Mouse (Mus musculus) kidney, adult 9 months (tissue): ENCODE measurements around the gene App.

Source experiments
- DNase-seq: peaks from one replicate; pipeline ENCODE4 v3.0.0; 2022

App gene

DNA sequence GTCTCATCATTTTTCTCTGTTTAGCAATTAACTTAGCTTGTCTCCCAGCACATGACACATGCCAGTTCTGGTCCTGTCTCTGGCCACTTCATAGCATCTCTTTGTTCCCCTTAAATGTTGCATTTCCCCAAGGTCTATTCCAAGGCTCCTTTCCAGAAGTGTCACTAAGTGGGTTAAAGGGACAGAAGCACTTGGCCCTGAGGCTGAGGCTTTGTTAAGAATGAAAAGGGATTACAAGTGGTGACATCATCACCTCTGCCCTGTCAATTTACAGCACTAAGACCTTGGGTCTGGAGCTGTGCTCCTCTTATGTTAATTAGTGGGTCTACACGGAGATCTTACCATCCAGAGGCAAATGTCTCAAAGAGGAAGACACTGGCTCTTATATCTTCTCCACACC, 56.0 kb downstream of the App start:
- DNase-seq: no peak

DNA sequence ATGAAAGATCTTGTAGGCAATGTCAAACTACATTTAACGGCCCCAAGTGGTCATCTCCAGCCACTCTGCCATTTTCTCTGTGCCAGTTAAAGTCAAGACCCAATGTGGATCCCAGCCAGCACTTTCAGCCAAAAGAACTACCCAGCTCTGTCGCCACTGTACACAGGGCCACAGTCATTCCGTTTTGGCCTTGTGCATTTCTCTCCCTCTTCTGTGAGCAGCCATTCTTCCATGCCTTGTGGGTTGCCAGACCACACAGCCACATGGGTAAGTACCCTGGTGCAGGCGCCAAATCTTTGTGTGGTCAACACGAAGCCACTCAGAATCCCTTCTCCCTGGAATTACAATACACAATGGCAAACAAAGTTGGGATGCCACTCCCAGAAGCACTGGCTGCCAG, 57.7 kb downstream of the App start:
- no peak for DNase-seq

DNA sequence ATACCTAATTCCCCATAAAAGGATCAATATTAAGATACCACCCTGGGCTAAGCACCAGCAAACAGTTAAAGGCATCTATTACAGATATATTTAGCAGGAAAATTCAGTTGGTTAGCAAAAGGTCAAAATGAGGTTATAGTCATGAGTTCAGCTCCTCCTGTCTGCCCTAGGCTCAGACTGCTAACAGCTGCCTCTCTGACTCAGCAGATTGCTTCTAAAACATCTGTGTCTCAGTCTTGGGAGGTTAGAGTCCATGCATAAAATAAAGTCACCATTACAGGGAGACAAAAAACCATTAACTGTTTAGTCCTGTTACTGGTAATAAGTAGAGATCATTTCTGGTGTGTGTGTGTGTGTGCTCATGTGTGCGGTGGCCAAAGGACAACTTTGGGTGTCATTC, 58.8 kb downstream of the App start:
- DNase-seq: no peak

DNA sequence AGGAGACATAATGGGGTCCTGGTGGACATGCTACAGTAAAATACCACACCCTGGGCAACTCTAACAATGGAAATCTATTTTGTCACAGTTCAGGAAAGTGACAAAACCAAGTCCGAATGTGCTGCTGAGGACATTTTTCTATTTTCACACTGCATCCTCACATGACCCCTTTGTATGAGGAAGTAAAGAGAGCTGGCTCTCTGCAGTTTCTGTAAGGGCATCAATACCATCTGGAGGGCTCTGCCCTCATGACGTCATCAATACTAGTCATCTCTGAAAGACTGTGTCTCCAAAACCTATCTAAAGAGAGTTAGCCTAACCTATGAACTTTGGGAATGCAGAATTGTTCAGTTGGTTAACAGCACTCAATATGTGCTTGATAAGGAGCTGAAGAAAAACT, 59.6 kb downstream of the App start:
- no peak for DNase-seq

DNA sequence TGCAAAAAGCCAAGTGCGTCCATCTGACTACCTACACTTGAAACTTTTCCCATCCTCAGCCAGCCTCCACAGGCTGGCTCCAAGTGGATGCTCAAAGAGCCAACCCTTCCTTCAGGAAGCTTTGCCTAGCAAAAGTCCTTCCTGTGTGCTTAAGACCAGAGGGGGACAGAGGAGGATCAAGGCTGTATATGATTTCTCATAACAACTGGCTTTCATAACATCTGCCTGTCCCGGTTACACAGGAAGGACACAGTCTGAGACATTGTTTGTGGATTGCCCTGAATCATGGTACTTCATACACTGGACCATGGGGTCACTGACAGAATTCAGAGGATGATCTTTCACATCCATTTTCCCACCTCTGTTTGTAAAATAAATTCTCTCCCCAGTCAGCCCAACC, 61.3 kb downstream of the App start:
- DNase-seq: no peak

DNA sequence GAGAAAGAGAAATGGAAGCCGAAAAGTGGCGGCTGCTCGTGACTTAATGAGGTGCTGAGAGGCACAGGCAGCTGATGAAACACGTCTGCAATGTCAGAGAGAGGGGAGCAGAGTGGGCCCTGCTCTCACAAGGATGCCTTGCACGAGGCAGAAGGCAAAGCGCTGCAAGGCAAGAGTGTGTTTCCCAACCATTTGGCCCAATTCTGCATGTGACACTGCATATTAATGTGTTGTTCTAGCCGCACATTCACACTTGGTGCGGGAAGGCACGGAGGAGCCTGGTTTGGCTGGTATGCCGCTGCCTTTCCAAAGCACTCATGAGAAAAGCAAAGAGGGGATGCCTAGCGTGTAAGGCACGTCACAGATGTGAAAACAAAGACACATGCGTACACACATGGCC, 63.1 kb downstream of the App start:
- DNase-seq: no peak

DNA sequence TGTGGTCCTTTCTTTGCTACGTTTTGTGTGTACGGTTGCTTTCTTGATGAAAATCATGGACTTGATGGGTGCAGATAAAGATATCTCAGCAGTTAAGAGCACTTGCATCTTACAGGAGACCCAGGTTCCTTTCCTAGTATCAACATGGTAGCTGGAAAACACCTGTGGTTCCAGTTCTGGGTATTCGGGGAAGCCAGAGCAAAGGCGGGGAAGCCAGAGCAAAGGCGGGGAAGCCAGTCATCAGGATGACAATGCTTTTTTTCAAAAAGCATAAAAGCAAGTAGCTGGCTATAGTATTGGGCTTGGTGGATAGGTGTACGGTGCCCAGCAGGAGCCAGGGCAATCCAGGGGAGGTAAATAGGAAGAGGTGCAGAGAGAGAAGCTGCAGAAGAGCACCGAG, 65.1 kb downstream of the App start:
- DNase-seq: no peak

DNA sequence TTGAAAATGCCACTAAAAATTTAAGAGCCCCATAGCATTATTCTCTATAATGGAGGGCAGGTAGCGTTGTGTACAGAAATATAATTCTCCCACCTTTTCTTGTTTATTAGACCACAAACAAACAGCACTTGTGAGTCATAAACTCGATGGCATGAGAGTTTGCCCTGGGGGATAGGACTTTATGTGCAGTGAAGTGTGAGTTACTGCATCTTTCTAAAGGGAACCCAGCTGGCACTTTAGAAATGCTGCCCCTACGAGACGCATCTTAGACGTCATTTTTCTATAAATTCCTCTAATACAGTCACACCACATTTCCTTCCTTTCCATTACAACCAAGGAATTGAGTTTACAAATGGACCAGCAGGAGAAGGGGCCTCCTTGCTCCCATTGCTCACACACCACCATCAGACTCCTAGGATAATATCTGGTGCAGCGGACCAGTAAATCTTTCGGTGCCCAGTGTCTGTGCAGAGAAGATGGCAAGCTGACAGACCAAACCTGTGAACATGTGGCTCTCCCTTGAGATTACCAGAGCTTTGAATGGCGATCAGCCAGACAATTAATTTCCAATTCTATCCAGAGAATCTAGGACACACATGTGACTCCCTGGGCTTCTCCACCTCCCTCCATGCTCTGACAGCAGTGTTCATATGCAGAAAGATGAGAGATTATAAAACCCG, 66.8 kb downstream of the App start:
- DNase-seq: no peak

DNA sequence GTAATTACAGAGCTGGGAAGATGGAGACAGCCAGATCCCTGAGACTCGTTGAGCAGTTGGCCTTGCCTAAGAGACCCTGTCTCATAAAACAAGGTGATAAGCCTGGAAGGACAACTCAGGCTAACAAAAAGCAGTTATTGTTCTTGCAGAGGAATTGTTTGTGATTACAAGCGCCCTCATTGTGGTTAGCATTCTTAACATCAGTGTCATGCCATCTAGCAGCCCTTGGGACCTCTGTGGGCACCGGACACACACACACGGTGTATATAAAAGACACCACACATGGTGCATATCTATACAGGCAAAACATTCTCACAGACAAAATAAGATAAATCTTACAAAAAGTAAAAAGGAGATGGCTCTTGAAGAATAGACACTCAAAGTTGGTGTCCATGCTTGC, 68.0 kb downstream of the App start:
- DNase-seq: no peak

DNA sequence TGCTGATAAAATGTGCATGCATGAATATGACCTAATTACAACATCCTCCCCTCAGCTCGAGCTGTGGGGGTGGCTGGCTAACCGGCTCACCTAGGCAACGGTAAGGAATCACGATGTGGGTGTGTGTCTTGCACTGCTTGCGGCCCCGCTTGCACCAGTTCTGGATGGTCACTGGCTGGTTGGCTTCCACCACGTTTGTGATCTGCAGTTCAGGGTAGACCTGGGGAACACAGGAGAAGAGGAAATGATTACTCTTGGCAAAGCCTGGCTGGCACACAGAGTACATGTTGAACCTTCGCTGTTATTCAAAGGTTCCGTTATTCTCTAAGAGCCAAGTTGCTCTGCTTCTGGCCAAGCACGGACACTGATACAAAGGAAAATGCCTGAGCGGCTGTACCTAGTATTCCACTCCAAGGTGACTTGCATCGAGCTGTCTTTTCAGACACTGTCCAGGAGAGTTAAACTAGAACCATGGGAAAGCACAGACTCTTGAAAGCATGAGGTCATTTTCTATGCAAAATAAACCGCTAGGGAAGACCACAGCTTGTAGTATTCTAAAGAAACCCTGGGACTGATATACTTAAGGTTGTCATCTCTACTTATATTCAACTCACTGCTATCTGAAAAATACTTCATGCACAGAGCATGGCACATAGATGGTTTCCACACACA, 70.3 kb downstream of the App start:
- DNase-seq: no peak

DNA sequence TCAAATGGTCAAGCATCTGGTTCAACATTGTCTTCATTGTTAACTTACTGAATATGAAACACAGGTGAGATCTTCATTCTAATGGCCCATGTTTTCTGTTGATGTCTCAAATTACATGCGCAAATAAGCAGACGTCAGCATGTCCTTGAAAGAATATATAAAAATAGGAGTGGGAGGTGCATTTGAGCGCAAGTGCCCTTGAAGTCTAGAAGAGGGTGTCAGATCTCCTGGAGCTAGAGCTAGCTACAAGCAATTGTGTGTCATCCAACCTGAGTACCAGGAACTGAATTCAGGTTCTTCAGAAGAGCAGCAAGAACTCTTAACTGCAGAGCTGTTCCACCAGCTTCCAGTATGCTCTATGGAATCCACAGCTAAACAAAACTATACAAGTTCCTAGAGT, 72.0 kb downstream of the App start:
- DNase-seq: no peak

DNA sequence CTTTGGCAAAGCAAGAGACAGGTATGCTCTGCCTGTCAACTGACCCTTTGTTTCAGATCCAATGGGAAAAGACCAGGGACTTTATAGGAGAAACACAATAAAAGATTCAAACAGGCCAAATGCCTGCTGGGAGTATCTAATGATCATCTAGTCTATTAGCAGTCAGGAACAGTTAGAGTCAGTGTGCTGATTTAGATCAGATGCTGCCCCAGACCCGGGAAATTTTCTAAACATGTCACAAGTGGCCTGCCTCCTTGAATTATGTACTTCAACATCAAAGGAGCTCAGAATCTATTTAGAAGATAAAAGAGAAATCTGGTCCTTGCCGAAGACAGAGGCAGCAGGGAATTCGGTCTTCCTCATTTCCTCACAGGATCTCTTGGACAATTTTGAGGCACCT, 72.8 kb downstream of the App start:
- DNase-seq: no peak

DNA sequence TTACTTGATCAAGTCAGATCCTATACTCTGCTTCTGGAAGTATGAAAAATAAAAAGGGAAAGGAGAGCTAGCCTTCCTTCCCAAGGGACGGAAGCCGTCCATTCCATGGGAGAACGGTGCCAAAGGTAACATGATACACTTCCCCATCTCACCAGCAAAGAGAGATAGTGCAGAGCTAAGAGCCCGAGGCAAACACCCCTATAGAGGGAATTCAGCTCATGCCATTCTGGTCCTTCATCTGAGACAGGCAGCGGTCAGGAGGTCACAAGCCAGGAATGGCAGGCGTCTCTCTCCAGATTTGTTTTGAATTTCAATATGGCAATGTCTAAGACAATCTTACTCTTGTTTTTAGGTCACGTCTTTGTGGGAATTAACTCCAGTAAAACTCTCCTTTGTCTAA, 74.1 kb downstream of the App start:
- DNase-seq: no peak

DNA sequence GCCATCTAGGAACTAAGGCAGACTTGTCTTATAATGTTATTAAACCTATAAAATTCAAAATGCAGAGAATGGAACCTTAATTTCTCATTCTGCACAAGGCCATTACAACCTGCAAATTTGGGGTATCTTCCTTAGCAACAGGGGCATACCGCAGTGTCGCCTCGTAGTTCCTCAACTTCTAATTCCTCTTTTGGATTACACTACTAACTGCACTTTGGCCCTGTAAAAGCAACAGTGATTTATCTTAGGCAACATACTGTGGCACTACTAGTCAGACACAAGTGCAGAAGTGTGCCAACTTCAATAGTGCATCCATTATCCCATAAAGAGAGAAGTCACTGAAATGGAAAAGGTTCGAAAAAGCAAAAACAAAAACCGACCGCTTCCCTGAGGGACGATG, 74.5 kb downstream of the App start:
- DNase-seq: no peak

DNA sequence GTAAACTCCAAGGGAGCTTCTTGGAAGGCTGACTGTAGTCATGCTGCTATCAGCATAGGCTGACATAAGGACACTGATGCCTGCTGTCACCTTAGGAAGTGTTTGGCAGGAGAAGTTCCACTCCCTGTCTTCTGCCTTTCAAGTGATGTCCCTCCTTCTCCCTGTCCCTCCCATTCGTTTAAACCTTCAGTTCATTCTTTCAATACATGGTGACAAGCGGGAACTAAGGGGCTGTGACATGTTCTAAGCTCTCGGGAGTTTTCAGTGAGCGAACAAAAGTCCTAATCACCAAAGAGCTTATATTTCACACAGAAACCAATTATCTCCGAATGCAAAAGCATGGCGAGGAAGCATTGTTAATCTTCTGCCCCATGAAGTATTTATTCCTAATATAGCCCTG, 77.2 kb downstream of the App start:
- DNase-seq: no peak

DNA sequence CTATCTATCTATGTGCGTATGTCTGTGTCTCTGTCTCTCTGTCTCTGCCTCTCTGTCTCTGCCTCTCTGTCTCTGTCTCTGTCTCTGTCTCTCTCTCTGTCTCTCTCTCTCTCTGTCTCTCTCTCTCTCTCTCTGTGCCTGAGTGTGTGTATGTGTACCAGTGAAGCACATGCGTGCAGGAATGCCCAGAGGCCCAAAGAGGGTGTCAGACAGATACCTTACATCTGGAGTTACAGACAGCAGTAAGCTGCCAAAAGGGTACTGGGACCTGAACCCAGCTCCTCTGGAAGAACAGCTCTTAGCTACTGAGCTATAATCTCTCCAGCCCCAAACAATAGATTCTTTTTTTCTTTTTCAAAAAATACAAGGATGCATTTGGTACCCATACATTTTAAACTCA, 77.6 kb downstream of the App start:
- no peak for DNase-seq

DNA sequence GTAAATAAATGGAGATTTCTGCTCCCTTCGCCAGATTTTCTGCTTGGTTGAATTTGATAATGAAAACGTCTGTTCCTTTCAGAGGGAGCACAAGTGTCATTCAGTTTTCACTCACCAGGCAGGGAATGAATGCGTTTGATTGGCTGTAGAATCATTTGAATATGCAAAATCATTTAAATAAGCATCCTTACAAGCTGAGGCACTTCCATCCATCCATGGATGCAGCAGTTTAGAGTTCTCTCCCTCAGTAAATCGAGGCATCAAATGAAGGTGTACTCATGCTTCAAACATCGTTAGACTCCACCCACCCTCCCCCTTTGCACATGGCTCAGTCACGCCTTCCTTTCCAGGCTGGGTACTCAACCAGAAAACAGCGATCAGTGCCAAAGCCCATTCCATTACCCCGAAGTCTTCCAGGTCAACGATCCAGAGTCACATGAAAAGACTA, 80.9 kb downstream of the App start:
- DNase-seq: peak; percentile 95

DNA sequence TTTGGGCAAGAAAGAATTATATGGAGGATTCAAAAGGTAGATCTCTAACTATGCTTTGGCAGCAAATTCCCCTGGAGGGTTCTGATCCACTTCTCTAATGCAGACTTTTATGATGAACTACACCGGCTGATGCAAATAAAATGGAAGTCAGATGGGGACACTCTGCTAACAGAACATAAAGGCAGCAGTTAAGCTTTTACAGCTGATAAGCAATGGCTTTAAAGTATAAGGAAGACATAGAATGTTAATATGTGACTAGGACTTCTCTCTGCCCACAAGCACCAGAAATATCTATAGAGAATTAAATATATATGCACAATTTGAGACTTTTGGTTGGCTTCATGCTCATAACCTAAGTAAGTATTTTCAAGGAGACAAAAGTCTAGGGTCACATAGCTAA, 81.4 kb downstream of the App start:
- no peak for DNase-seq

DNA sequence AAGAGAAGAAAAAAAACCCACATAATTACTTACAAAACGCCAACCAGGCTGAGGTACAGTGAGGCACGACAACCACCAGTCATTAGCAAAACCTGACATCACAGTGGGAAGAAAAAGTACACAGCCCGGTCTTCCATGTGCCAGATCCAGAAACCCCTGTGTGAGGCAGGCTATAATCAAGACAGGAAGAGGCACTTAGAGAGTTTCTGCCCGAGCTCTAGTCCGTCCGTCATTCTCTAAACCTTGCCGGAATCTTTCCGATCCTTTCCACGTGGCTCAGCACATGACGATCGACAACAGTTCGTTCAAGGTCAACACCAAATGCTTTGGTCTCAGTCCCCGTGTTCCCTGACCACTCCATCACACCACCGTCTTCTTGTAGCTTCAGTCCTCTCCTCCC, 82.6 kb downstream of the App start:
- DNase-seq: no peak

DNA sequence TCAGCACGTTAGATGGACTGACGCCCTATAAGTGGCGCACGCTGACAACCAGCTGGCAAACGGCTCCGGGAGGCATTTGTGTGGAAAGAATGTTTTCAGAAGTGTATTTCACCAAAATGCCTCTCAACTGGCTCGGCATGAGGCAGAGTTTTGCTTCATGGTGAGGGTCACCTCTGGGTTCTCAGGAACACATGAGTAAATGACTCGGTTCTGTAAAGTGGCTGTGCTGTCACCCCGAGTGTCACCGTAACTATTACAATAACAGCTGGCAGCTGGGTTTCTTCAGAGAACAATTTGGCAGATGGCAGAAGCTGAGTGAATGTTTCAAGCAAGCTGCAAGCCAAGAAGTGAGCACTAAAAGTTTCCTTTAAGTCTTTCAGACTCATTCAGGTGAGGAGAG, 85.4 kb downstream of the App start:
- no peak for DNase-seq

DNA sequence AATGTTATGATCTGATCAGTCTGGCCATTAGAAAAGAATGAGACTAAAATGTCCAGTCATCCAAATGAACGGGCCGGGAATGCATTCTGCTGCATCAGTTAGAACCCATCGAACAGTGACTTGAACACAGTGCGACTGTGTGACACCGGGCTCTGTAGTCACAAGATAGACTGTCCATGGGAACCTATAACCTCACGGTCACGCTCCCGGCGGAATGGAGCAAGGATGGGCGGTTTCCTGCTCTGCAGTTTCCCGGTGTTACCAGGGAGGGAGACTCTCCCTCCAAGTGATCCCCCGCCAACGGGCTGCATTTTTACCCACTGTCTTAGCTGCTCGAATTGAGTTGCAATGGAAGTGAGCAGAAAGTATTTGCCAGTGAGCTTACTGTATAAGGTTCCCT, 87.3 kb downstream of the App start:
- no peak for DNase-seq

DNA sequence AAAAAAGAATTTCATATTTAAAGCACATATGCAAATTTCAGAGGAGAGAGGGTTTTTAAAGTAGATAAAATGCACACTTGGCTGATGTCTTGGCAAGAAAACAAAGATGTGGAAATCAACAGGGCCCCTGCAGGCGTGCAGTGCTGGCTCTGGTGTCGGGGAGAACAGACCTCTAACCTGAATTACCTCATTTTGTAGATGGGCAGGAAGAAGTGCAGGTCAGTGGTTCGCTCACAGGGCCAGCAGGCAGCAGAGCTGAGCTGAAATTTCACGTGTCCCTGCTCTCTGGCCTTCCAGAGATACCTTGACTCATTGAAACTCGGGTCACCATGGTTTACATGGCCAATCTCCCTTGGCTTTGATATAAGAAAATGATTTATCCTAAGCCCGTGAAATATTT, 87.7 kb downstream of the App start:
- DNase-seq: no peak

DNA sequence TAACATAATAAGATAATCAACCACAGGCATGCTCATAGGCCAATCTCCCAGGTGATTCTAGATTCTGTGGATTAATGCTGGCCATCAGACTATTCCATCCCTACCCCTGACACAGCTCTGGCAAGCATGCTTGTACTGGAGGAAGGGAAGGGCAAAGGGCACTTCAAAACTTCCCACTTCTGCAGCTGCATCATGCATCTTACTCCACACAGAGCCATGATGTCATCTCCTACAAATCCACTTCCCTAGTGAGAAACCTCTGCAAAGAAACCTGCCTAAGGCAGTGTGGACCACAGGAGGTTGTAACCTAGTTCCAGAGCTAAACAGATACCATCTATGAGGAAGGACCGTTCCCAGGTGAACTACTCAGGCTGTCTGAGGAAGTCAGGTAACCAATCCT, 89.4 kb downstream of the App start:
- DNase-seq: no peak

DNA sequence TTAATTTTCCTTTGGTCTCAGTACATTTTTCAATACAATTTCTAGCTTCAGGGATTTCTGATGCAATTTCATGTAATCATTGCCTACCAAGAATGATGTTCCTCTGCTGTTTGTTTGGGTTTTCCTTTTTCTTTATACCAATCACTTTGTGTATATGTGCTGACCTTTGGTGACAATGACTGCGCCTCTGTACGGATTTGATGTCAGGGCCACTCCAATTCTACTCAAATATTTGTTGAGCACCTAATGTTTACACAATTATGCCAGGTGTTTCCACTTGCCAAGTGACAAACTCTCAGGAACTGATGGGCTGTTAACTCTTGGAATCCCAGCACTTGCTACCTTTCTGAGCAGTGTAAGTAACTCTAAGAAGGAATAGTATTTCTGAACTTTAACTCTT, 98.2 kb downstream of the App start:
- no peak for DNase-seq

DNA sequence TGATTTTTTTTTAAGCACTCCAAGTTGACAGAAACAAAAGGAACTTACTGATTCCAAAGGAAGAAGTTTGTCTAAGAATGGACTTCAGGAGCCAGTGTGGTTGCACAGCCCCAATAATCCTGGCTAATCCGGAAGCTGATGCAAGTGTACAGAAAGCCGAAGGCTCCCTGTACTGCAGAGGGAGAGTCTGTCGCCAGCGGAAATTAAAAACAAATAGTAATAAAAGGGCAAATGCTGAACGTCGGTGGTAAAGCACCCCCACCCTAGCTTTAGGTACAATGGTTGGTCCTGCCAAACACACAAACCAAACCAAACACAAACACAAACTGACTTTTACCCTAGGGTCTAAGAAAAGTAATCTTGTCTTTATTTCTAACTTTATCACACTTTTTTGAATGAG, 98.7 kb downstream of the App start:
- DNase-seq: no peak
